In genomic region chr14:120409854-120410253, GRCm38 (mm10) we compare ENCODE assay signal across 10 mouse cellular contexts.
"Had no signal": no experiment of that assay in that cellular context is flagged by ENCODE, and none has a peak within 500 bp of the region (broad histone marks: within the 10 kb centered on the region; RNA-seq: fewer than 3 reads in every experiment).

No protein-coding gene starts in this region.

- ATAC-seq: intestine, postnatal 0 days; midbrain, embryonic 15.5 days had no signal

- DNase-seq: kidney, adult 2 months; kidney, postnatal 25 days; layer of hippocampus, adult 9-11 months; liver, embryonic 13.5 days; lung, adult 2 months; lung, postnatal 14 days; lung, postnatal 4 days; thymus, postnatal 25 days had no signal
